Mouse (Mus musculus) CD4-positive, CD25-positive, alpha-beta regulatory T cell, adult 4 months (primary cell): Measurements from ENCODE around the gene Sgca. TPM values are rescaled to one million over a fixed set of nuclear protein-coding genes. Genes with fewer than 3 reads are reported as not detected.

Experiments used
- ATAC-seq: one replicate; pipeline ENCODE4 v1.8.0; 2017
- polyA plus RNA-seq, 2 experiments: library from polyadenylated mRNA; unstranded; fragments of 100-300 nt; shearing (Covaris generic); gene quantifications; one replicate each; pipeline ENCODE4 v1.2.1; 2017

Sgca gene
- polyA plus RNA-seq, 2 experiments from 2014 or later, result not detected

- no peak for ATAC-seq
These were observed 25.6 kb upstream of the Sgca start for GRCm38 (mm10) chr11:95001584-95002347.

- ATAC-seq, result peak; percentile 39
These were observed 24.9 kb upstream of the Sgca start for GRCm38 (mm10) chr11:95001058-95001457.

- ATAC-seq, result peak; percentile 67
These were observed 24.4 kb upstream of the Sgca start for GRCm38 (mm10) chr11:95000548-95000947.

GRCm38 (mm10) chr11:95000128-95000527 lies 24.0 kb upstream of the Sgca start:
- no peak for ATAC-seq

- ATAC-seq, result peak; percentile 68
These were observed 22.0 kb upstream of the Sgca start for GRCm38 (mm10) chr11:94998041-94998531.

GRCm38 (mm10) chr11:94997596-94997995 lies 21.5 kb upstream of the Sgca start:
- ATAC-seq, result peak; percentile 19

- ATAC-seq, result no peak
These were observed 20.9 kb upstream of the Sgca start for GRCm38 (mm10) chr11:94996984-94997383.

- no peak for ATAC-seq
These were observed 20.0 kb upstream of the Sgca start for GRCm38 (mm10) chr11:94996101-94996500.

- no peak for ATAC-seq
These were observed 19.0 kb upstream of the Sgca start for GRCm38 (mm10) chr11:94994947-94995772.

GRCm38 (mm10) chr11:94994208-94994814 lies 18.2 kb upstream of the Sgca start:
- ATAC-seq, result no peak

- ATAC-seq, result no peak
These were observed 16.9 kb upstream of the Sgca start for GRCm38 (mm10) chr11:94992754-94993606.

- no peak for ATAC-seq
These were observed 16.3 kb upstream of the Sgca start for GRCm38 (mm10) chr11:94992480-94992753.

GRCm38 (mm10) chr11:94991641-94992479 lies 15.7 kb upstream of the Sgca start:
- ATAC-seq, result peak; percentile 13

- ATAC-seq, result peak; percentile 81
These were observed 14.8 kb upstream of the Sgca start, which contains the start of gene Ppp1r9b for GRCm38 (mm10) chr11:94990749-94991577. Ppp1r9b (plus strand) TSS chr11:94991035.

GRCm38 (mm10) chr11:94990102-94990748 lies 14.1 kb upstream of the Sgca start:
- ATAC-seq, result peak; percentile 33

GRCm38 (mm10) chr11:94989562-94990017 lies 13.5 kb upstream of the Sgca start:
- peak; percentile 65 for ATAC-seq

GRCm38 (mm10) chr11:94988780-94989561 lies 12.8 kb upstream of the Sgca start:
- ATAC-seq, result no peak

GRCm38 (mm10) chr11:94987851-94988250 lies 11.7 kb upstream of the Sgca start:
- ATAC-seq, result no peak

GRCm38 (mm10) chr11:94987341-94987740 lies 11.2 kb upstream of the Sgca start:
- ATAC-seq, result no peak
